ENCODE assay signal across 8 mouse cellular contexts in genomic region chr1:182019926-182020801, GRCm38 (mm10). TPM values are rescaled to one million over a fixed set of nuclear protein-coding genes. Genes with fewer than 3 reads are reported as not detected.
DNase-seq lines count a peak whose midpoint lies in the region; ATAC-seq and TF ChIP-seq lines count a peak whose summit lies in the region.

Gene Enah, minus strand, starts transcription at chr1:182019990.

- peak; percentile 83 for ATAC-seq in forebrain, embryonic 11.5 days (replicated peaks; ENCODE audit: low FRiP score)
- peak; percentile 79 for ATAC-seq in heart, embryonic 13.5 days (ENCODE audit: extremely low read depth, insufficient number of reproducible peaks, low FRiP score, low TSS enrichment)
- ATAC-seq in liver, embryonic 12.5 days: peak; percentile 35; the same call in 1 of the 2 replicates
- ATAC-seq in neural tube, embryonic 11.5 days (ENCODE audit: insufficient read depth, low FRiP score, low TSS enrichment): peak; percentile 83

- WGBS in forebrain, embryonic 11.5 days: under 1% methylated on average over 55 of the region's 109 CpGs
- under 1% methylated on average over 82 of the region's 109 CpGs for WGBS in heart, embryonic 13.5 days
- 1% methylated on average over 47 of the region's 109 CpGs for WGBS in liver, embryonic 12.5 days (ENCODE audit: insufficient replicate concordance)
- WGBS in neural tube, embryonic 11.5 days: under 1% methylated on average over 51 of the region's 109 CpGs
- WGBS in thymus, adult 2 months: 3% methylated on average over 85 of the region's 109 CpGs

- peak within 1 kb of the TSS; percentile 97 for H3K27ac ChIP-seq in forebrain, embryonic 11.5 days (ENCODE audit: low read depth, low read length)
- H3K27ac ChIP-seq in heart, embryonic 13.5 days (replicated peaks): peak within 1 kb of the TSS; percentile 95
- peak within 1 kb of the TSS; percentile 65; the same call in 1 of the 2 replicates for H3K27ac ChIP-seq in liver, embryonic 12.5 days
- H3K27ac ChIP-seq in neural tube, embryonic 11.5 days (ENCODE audit: low read depth, low read length): peak within 1 kb of the TSS; percentile 92
- no peak within 1 kb of the TSS for H3K27ac ChIP-seq in thymus, adult 2 months (ENCODE audit: control insufficient read depth, insufficient read depth, low read length)

- no peaks in the 10 kb centered on the region for H3K27me3 ChIP-seq in forebrain, embryonic 11.5 days (ENCODE audit: control insufficient read depth, insufficient read depth, low read length)
- H3K27me3 ChIP-seq in heart, embryonic 13.5 days (replicated peaks): no peaks in the 10 kb centered on the region
- H3K27me3 ChIP-seq in liver, embryonic 12.5 days (replicated peaks): peaks cover 61% of the 10 kb centered on the region
- H3K27me3 ChIP-seq in neural tube, embryonic 11.5 days (ENCODE audit: control insufficient read depth, insufficient read depth, low read length): no peaks in the 10 kb centered on the region
- H3K27me3 ChIP-seq in thymus, adult 2 months (ENCODE audit: control insufficient read depth, insufficient read depth, low read length): peaks cover 14% of the 10 kb centered on the region; the same call in 1 of the 2 replicates

- peaks cover 3% of the 10 kb centered on the region; the same call in 1 of the 2 replicates for H3K4me1 ChIP-seq in forebrain, embryonic 11.5 days (replicated peaks; ENCODE audit: control insufficient read depth, insufficient read depth, low read length)
- H3K4me1 ChIP-seq in heart, embryonic 13.5 days: peaks cover 46% of the 10 kb centered on the region
- H3K4me1 ChIP-seq in liver, embryonic 12.5 days: no peaks in the 10 kb centered on the region
- 0 out of 2 replicates have a peak, but pooled peaks cover 3% of the 10 kb centered on the region for H3K4me1 ChIP-seq in neural tube, embryonic 11.5 days (ENCODE audit: control insufficient read depth, insufficient read depth, low read length)
- H3K4me1 ChIP-seq in thymus, adult 2 months (replicated peaks; ENCODE audit: control insufficient read depth, insufficient read depth, low read length): peaks cover 9% of the 10 kb centered on the region

- no peak for TF ChIP-seq CTCF in thymus, adult 2 months (IDR thresholded peaks at IDR 0.05; ENCODE audit: borderline replicate concordance, control insufficient read depth, extremely low read depth, insufficient read depth, low read length, poor library complexity)

- no peaks in the 10 kb centered on the region for H3K36me3 ChIP-seq in forebrain, embryonic 11.5 days (ENCODE audit: control insufficient read depth, insufficient read depth, low read length)
- H3K36me3 ChIP-seq in heart, embryonic 13.5 days: peaks cover 6% of the 10 kb centered on the region; the same call in 1 of the 2 replicates
- H3K36me3 ChIP-seq in liver, embryonic 12.5 days: no peaks in the 10 kb centered on the region
- no peaks in the 10 kb centered on the region for H3K36me3 ChIP-seq in neural tube, embryonic 11.5 days (ENCODE audit: control insufficient read depth, insufficient read depth, low read length)
- no peaks in the 10 kb centered on the region for H3K36me3 ChIP-seq in thymus, adult 2 months (ENCODE audit: control insufficient read depth, insufficient read depth, low read length)

- no peaks in the 10 kb centered on the region for H3K9me3 ChIP-seq in forebrain, embryonic 11.5 days (ENCODE audit: control insufficient read depth, low read length)
- H3K9me3 ChIP-seq in heart, embryonic 13.5 days: no peaks in the 10 kb centered on the region
- no peaks in the 10 kb centered on the region for H3K9me3 ChIP-seq in liver, embryonic 12.5 days (replicated peaks)
- H3K9me3 ChIP-seq in neural tube, embryonic 11.5 days (ENCODE audit: control insufficient read depth, low read length): no peaks in the 10 kb centered on the region

- H3K4me2 ChIP-seq in forebrain, embryonic 11.5 days (ENCODE audit: low read depth, low read length, severe bottlenecking): peak within 1 kb of the TSS; percentile 86
- H3K4me2 ChIP-seq in heart, embryonic 13.5 days: peak within 1 kb of the TSS; percentile 73
- peak within 1 kb of the TSS; percentile 77 for H3K4me2 ChIP-seq in liver, embryonic 12.5 days
- H3K4me2 ChIP-seq in neural tube, embryonic 11.5 days (ENCODE audit: low read depth): peak within 1 kb of the TSS; percentile 54

- peak within 1 kb of the TSS; percentile 92 for H3K4me3 ChIP-seq in forebrain, embryonic 11.5 days (ENCODE audit: low read depth, low read length)
- peak within 1 kb of the TSS; percentile 92 for H3K4me3 ChIP-seq in heart, embryonic 13.5 days
- H3K4me3 ChIP-seq in liver, embryonic 12.5 days: peak within 1 kb of the TSS; percentile 66
- peak within 1 kb of the TSS; percentile 94 for H3K4me3 ChIP-seq in neural tube, embryonic 11.5 days (ENCODE audit: low read depth, low read length)
- peak within 1 kb of the TSS; percentile 40 for H3K4me3 ChIP-seq in thymus, adult 2 months (ENCODE audit: control insufficient read depth, insufficient read depth, low read length)

- TF ChIP-seq POLR2A in thymus, adult 2 months (IDR thresholded peaks at IDR 0.05; ENCODE audit: control insufficient read depth, extremely low read depth, insufficient read depth, low read length, poor library complexity): no peak

- DNase-seq in 3134 (ENCODE audit: extremely low read depth, insufficient read length, low spot score): peak; percentile 49
- DNase-seq in brain, adult 2 months (ENCODE audit: low read depth, low spot score): peak; percentile 85
- peak; percentile 91 for DNase-seq in forebrain, embryonic 11.5 days (ENCODE audit: low spot score)
- peak; percentile 86 for DNase-seq in kidney, postnatal 10 days
- peak; percentile 90 for DNase-seq in neural tube, embryonic 11.5 days (ENCODE audit: low spot score)
- DNase-seq in thymus, adult 2 months: no peak

- H3K9ac ChIP-seq in forebrain, embryonic 11.5 days (ENCODE audit: low read length): peak within 1 kb of the TSS; percentile 97
- H3K9ac ChIP-seq in heart, embryonic 13.5 days: peak within 1 kb of the TSS; percentile 99
- peak within 1 kb of the TSS; percentile 65 for H3K9ac ChIP-seq in liver, embryonic 12.5 days
- peak within 1 kb of the TSS; percentile 98 for H3K9ac ChIP-seq in neural tube, embryonic 11.5 days (ENCODE audit: low read length)

RNA-seq across cellular contexts. Expression of gene Enah, which starts in this region (rescaled TPM):
- 40.8 and 42.4 TPM in 2 replicates for polyA plus RNA-seq in forebrain, embryonic 11.5 days (2014; fragmentation: Nextera tagmentation; extraction: Ambion mirVana)
- polyA plus RNA-seq in heart, embryonic 13.5 days (2015; fragmentation: Nextera tagmentation; extraction: Ambion mirVana): 14.7 and 14.8 TPM in 2 replicates
- 2.8 and 3.1 TPM in 2 replicates for polyA plus RNA-seq in liver, embryonic 12.5 days (2016; fragmentation: Nextera tagmentation; extraction: Ambion mirVana)
- 35.0 and 35.9 TPM in 2 replicates for polyA plus RNA-seq in neural tube, embryonic 11.5 days (2014; fragmentation: Nextera tagmentation; extraction: Ambion mirVana)
- 6.5 and 7.2 TPM in 2 replicates for polyA plus RNA-seq in thymus, adult 2 months (2012; rRNA removed)

Comparison
In these comparisons a context has a peak if more than half of its experiments do, and no peak if none do; other contexts are left out.
1. H3K4me3 ChIP-seq: peak in every context shown above with its lines; median percentile 94 in neural tube, embryonic 11.5 days; 92 in forebrain, embryonic 11.5 days; 92 in heart, embryonic 13.5 days; 66 in liver, embryonic 12.5 days; 40 in thymus, adult 2 months.